Mouse (Mus musculus): ENCODE measurements around the gene Pnpla8.
"Not testable (repeated sequence)": the region's sequence is repeated elsewhere in the genome, so short reads cannot be mapped to it uniquely, and the experiment has no call there.

Gene Pnpla8

DNA sequence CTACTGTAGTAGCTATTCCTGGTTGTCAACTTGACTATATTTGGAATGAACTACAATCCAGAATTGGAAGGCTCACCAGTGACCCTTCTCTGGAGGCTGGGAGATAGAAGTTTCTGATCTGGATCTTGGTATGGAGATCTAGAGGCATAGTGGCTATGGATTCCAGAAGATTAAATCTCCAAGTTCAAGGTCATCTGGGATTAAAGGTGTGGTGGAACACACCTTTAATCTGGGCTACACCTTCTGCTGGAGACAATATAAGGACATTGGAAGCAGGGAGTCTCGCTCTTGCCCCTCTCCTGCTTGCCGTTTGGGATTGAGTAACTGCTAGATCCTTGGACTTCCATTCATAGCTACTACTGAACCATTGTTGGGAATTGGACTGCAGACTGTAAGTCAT is at the start of gene Pnpla8:
TSS of gene Pnpla8 (plus strand) at position 301 of the 400 bp plus-strand sequence.
- not testable (repeated sequence) for DNase-seq

GRCm38 (mm10) chr12:44176331-44177037 is 44.7 kb upstream of the Pnpla8 start:
- no peak for DNase-seq

DNA sequence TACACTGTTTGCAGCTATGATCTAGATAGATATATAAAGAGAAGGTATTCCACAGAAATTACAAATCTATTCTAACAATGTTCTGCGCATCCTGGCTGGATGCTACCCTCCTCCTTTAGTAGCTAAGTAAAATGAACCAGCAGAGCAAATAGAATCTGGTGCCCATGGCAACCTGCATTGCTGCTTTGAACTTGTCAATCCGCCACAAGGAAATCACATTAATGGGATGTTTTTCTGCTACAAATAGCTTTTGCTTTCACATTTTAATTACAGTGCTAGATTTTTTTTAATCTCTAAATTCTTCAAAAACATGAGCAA is 44.2 kb upstream of the Pnpla8 start:
- no peak for DNase-seq

- DNase-seq: peak; percentile 24
Measured at GRCm38 (mm10) chr12:44181081-44181982, 39.8 kb upstream of the Pnpla8 start.

- no peak for DNase-seq
Measured at GRCm38 (mm10) chr12:44197873-44198525, 23.2 kb upstream of the Pnpla8 start.

- peak; percentile 90 for DNase-seq
Measured at GRCm38 (mm10) chr12:44209141-44209823, 11.9 kb upstream of the Pnpla8 start.

DNA sequence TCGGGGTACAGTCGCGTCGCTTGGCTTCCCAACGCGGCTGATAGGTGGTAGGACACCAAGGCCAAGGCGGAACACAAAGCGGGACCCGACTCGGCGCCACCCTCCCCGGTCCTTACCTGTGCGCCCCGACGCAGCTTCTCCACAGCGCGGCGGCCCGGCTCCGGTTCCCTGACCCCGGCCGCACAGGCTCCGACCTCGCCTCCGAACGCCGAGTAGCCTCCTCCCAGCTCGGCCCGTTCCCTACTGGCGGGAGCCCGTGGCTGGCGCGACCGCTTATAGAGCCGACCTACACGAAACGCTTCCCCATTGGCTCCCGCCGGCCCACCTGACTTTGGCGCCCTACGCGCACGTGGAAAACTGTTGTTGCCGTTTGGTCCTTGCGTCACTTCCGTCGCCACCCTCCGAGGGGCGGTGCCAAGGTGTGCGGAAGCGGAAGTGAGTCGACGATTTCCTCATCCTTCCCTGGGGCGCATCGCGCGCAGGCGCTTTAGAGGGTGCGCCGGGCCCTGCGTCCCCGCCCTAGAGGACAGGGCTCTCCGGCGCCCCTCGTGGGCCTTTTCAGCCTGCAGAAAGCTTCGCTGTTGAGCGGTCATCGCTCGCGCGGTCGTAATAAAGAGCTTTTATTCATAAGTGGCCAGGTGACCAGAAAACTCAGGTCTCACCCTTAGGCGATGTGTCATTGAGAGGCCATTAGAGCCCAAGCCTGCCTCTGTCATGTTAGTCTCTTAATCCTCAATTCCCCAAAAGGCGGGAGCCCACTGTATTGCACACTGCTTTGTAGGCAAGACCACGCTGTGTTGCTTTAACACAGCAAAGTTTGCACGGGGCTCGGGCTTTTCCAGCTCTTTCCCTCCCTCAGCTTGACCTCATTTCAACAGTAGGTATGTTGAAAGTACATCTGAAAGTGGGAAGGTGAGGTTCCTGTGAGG is 11.1 kb upstream of the Pnpla8 start, which contains the start of gene Dnajb9:
TSS of gene Dnajb9 (minus strand) at position 503 of the 929 bp plus-strand sequence.
- DNase-seq: peak; percentile 100

DNA sequence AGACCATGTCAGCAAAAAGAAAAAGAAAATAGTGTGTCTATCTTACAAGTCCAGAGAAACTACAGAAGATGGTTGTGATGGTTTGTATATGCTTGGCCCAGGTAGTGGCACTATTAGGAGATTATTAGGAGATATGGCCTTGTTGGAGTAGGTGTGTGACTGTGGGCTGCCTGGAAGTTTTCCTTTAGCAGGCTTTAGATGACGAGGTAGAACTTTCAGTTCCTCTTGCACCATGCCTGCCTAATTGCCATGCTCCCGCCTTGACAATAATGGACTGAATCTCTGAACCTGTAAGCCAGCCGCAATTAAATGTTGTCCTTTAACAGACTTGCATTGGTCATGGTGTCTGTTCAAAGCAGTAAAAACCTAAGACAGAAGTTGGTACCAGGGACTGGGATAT is 9.6 kb upstream of the Pnpla8 start:
- no peak for DNase-seq

DNA sequence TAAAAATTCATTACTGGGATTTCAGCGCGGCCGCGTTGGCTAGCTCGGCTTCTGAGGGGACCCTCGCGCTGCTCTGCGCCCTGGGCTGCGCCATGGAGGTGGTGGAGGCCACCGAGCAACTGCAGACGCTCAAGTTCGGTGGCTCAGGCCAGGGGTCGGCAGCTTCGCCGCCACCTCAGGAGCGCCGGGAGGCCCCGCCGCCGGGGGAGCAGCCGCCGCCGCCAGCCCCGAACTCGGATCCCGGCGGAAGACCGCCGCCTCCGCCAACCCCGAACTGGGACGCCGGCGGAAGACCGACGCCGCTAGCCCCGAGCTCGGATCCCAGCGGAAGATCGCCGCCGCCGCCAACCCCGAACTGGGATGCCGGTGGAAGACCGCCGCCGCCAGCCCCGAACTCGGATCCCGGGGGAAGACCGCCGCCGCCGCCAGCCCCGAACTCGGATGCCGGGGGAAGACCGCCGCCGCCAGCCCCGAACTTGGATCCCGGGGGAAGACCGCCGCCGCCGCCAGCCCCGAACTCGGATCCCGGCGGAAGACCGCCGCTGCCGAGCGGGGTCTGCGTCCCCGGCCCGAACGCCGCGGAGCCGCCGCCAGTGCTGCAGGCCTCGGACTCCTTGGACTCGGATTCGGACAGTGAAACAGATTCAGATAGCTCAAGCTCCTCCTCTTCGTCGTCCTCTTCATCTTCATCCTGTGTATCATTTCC is 634 bp downstream of the Pnpla8 start:
- no peak for DNase-seq

DNA sequence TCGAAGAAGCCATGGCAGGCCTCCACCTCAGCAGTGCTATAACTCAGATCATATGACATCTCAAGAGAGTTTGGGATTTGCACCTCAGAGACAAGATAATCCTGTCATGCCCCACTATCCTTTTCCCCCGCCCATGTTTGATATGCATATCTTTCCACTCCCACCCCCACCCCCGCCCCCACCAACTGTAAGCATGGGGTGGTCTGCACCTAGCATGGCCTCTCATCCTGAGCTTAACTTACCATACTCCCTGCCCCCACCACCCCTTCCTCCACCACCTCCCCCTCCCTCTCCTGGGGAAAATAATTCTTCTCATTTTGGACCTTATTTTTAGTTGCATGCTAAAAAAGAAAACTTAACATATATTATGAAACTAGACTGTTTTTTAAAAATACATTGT is 1.9 kb downstream of the Pnpla8 start:
- no peak for DNase-seq

- no peak for DNase-seq
Measured at GRCm38 (mm10) chr12:44224650-44225049, 3.5 kb downstream of the Pnpla8 start.

- DNase-seq: no peak
Measured at GRCm38 (mm10) chr12:44241090-44241489, 19.9 kb downstream of the Pnpla8 start.

GRCm38 (mm10) chr12:44242407-44242806 is 21.2 kb downstream of the Pnpla8 start:
- DNase-seq: no peak

- DNase-seq: peak; percentile 67
Measured at GRCm38 (mm10) chr12:44245739-44246138, 24.6 kb downstream of the Pnpla8 start.

- DNase-seq: no peak
Measured at GRCm38 (mm10) chr12:44248309-44248977, 27.3 kb downstream of the Pnpla8 start.

DNA sequence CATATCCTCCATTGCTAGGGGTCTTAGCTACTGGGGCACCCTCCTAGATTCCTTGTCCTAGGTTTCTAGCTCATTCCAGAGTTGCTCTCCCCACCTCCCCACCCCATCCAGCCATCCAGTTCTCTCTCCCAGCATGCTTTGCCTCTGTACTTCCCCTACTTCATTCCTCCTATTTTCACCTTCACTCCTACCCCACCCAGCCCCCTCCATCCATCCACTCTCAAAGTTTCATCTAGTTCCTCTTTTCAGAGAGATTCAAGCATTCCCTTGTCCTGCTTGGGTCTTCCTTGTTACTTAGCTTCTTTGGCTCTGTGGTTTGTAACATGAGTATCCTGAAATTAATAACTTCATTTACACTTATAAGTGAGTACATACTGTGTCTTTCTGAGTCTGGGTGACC is 41.4 kb downstream of the Pnpla8 start:
- no peak for DNase-seq

GRCm38 (mm10) chr12:44265651-44266050 is 44.5 kb downstream of the Pnpla8 start:
- DNase-seq: no peak

DNA sequence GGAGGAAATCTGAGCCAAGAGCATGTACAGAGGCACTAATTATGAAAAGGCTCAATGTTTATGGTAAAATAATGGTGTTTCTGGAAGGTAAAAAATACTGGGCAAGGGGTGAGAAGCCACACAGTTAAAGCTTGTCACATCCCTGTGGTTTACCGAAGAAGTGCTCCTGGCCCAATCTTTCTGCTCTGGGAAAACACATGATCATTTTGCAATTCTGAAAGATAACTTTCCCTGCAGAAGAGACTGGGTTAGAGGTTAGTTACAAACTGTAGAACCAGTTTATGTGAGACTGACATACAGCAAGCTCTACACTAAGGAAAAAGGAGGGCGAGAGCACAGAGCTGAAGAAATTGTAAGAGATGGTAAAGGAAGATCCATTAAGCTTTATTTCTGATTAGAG is 46.0 kb downstream of the Pnpla8 start:
- no peak for DNase-seq

DNA sequence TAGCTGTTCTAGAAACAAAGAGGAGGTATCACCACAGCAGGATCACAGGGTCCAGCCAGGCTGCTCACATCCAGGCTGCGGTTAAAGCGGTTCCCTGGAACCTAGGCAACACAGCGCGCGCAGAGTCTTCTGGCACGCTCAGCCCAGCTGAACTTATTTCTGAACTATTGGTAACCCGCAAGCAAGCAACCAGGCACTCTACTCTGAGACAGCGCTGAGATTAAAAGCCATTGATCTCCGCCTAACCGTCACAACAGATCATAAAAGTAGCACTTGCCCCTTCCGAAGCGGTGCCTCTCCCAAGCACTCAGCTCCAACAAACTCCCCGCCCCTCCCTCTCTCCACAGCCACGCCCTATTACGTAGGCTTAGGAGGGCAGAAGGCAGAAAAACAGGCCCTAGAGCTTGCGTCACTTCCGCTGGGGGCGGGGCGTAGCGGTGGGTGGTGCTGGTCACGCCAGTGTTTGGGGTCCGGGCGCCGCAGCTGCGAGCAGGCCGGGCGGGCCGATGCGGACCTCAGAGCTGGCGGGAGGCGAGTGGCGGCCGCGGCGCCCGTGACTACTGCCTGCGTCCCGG is 47.6 kb downstream of the Pnpla8 start:
- peak; percentile 100 for DNase-seq

GRCm38 (mm10) chr12:44269311-44269831 is 48.2 kb downstream of the Pnpla8 start:
- DNase-seq: peak; percentile 80
